In the genomic region with DNA sequence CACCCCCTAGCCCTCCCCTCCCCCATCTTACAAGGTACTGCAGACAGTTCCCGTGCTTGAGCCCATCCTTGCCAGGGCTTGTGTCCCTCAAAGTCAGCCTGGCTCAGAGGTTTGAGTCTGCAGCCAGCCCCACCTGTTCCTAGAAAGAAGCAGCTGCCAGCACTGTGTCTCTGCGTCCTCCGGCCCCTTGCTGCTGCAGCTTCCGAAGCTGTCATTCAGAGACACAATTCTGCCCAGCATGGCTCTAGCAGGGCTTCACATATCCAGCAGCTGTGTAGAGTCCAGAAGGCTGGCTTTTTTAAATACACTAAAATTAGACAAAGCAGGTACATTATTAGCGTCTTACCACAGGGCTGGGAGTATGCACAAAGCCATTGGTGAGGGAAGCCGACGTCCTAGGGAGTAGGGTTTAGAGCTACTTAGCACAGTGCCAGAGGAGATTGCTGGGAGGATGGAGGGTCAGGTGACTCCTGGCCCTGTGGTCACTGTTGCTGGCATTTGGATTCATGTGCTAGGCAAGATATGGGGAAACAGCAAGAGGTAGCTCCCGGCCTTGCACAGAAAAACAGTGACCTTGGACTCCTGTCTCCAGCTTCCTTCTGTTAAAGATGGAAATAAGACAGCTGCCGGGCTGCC, we compare ENCODE assay signal across 11 mouse cellular contexts.
A peak's percentile ranks its signal among the peaks of the same experiment; 100 is the strongest.
DNase-seq lines count a peak whose midpoint lies in the region; ATAC-seq lines count a peak whose summit lies in the region.
"Had no signal": no experiment of that assay in that cellular context is flagged by ENCODE, and none has a peak within 500 bp of the region (broad histone marks: within the 10 kb centered on the region; RNA-seq: fewer than 3 reads in every experiment).

No protein-coding gene starts in this region.

- peak; percentile 69 for ATAC-seq in limb, embryonic 13.5 days (ENCODE audit: low FRiP score, low read depth)
- peak; percentile 63 for ATAC-seq in forebrain, embryonic 16.5 days
- peak; percentile 73 for ATAC-seq in hindbrain, embryonic 16.5 days
- peak; percentile 49 for ATAC-seq in neural tube, embryonic 13.5 days (ENCODE audit: low read depth)

- H3K9ac ChIP-seq in limb, embryonic 13.5 days: no peak overlapping the region
- no peak overlapping the region for H3K9ac ChIP-seq in forebrain, embryonic 16.5 days (replicated peaks; ENCODE audit: low read depth, low read length)
- H3K9ac ChIP-seq in hindbrain, embryonic 16.5 days (ENCODE audit: low read depth, low read length): no peak overlapping the region; the same call in 1 of the 2 replicates
- 0 out of 2 replicates have a peak overlapping the region, but pooled peaks have one; percentile 47 for H3K9ac ChIP-seq in neural tube, embryonic 13.5 days
- H3K9ac ChIP-seq: liver, embryonic 15.5 days had no signal

- H3K4me3 ChIP-seq in limb, embryonic 13.5 days: no peak overlapping the region
- H3K4me3 ChIP-seq in limb, embryonic 10.5 days: no peak overlapping the region
- no peak overlapping the region for H3K4me3 ChIP-seq in forebrain, embryonic 16.5 days (replicated peaks; ENCODE audit: low read length)
- H3K4me3 ChIP-seq in hindbrain, embryonic 16.5 days (ENCODE audit: low read length): no peak overlapping the region
- H3K4me3 ChIP-seq in neural tube, embryonic 13.5 days: no peak overlapping the region
- H3K4me3 ChIP-seq: liver, embryonic 15.5 days had no signal

- 48% methylated on average over 9 of the region's 9 CpGs for WGBS in limb, embryonic 13.5 days
- 60% methylated on average over 9 of the region's 9 CpGs for WGBS in limb, embryonic 10.5 days
- 14% methylated on average over 9 of the region's 9 CpGs for WGBS in forebrain, embryonic 16.5 days
- 16% methylated on average over 9 of the region's 9 CpGs for WGBS in hindbrain, embryonic 16.5 days
- WGBS in neural tube, embryonic 13.5 days: 24% methylated on average over 9 of the region's 9 CpGs

- no peak overlapping the region for H3K27ac ChIP-seq in limb, embryonic 13.5 days
- H3K27ac ChIP-seq in limb, embryonic 10.5 days: no peak overlapping the region
- peak overlapping the region; percentile 39; the same call in 1 of the 2 replicates for H3K27ac ChIP-seq in forebrain, embryonic 16.5 days (ENCODE audit: low read length)
- H3K27ac ChIP-seq in hindbrain, embryonic 16.5 days (ENCODE audit: low read depth, low read length): peak overlapping the region; percentile 57; the same call in 1 of the 2 replicates
- peak overlapping the region; percentile 59 for H3K27ac ChIP-seq in neural tube, embryonic 13.5 days (replicated peaks)
- H3K27ac ChIP-seq: liver, embryonic 15.5 days had no signal

- no peaks in the 10 kb centered on the region for H3K36me3 ChIP-seq in limb, embryonic 13.5 days
- H3K36me3 ChIP-seq in limb, embryonic 10.5 days: no peaks in the 10 kb centered on the region
- no peaks in the 10 kb centered on the region for H3K36me3 ChIP-seq in forebrain, embryonic 16.5 days (ENCODE audit: control insufficient read depth, insufficient read depth)
- no peaks in the 10 kb centered on the region for H3K36me3 ChIP-seq in hindbrain, embryonic 16.5 days (ENCODE audit: control insufficient read depth, insufficient read depth, low read length)
- no peaks in the 10 kb centered on the region for H3K36me3 ChIP-seq in neural tube, embryonic 13.5 days
- H3K36me3 ChIP-seq: liver, embryonic 15.5 days had no signal

- no peak overlapping the region for H3K4me2 ChIP-seq in limb, embryonic 13.5 days (replicated peaks)
- H3K4me2 ChIP-seq in forebrain, embryonic 16.5 days (ENCODE audit: low read length): no peak overlapping the region
- no peak overlapping the region for H3K4me2 ChIP-seq in hindbrain, embryonic 16.5 days (ENCODE audit: low read length)
- no peak overlapping the region for H3K4me2 ChIP-seq in neural tube, embryonic 13.5 days
- H3K4me2 ChIP-seq: liver, embryonic 15.5 days had no signal

- H3K27me3 ChIP-seq in limb, embryonic 13.5 days: no peaks in the 10 kb centered on the region
- no peaks in the 10 kb centered on the region for H3K27me3 ChIP-seq in limb, embryonic 10.5 days (ENCODE audit: low read depth, poor library complexity, severe bottlenecking)
- no peaks in the 10 kb centered on the region for H3K27me3 ChIP-seq in forebrain, embryonic 16.5 days (replicated peaks; ENCODE audit: control insufficient read depth, insufficient read depth, low read length)
- no peaks in the 10 kb centered on the region for H3K27me3 ChIP-seq in hindbrain, embryonic 16.5 days (replicated peaks; ENCODE audit: control insufficient read depth, insufficient read depth, low read length)
- H3K27me3 ChIP-seq in neural tube, embryonic 13.5 days: no peaks in the 10 kb centered on the region
- H3K27me3 ChIP-seq: liver, embryonic 15.5 days had no signal

- no peak for DNase-seq in limb, embryonic 10.5 days (ENCODE audit: low spot score)
- DNase-seq in thymus, postnatal 4 days: no peak
- no peak for DNase-seq in urinary bladder, adult 2 months (ENCODE audit: low spot score)
- DNase-seq in urinary bladder, postnatal 10 days (ENCODE audit: low spot score): no peak
- DNase-seq: spleen, adult 18-20 months had no signal

- H3K4me1 ChIP-seq in limb, embryonic 13.5 days: peaks cover 9% of the 10 kb centered on the region
- peaks cover 14% of the 10 kb centered on the region for H3K4me1 ChIP-seq in limb, embryonic 10.5 days
- H3K4me1 ChIP-seq in forebrain, embryonic 16.5 days (replicated peaks; ENCODE audit: control insufficient read depth, insufficient read depth, low read length): peaks cover 30% of the 10 kb centered on the region
- H3K4me1 ChIP-seq in hindbrain, embryonic 16.5 days (ENCODE audit: control insufficient read depth, insufficient read depth, low read depth, low read length): peaks cover 28% of the 10 kb centered on the region
- H3K4me1 ChIP-seq in neural tube, embryonic 13.5 days (replicated peaks): peaks cover 59% of the 10 kb centered on the region
- H3K4me1 ChIP-seq: liver, embryonic 15.5 days had no signal

- H3K9me3 ChIP-seq in limb, embryonic 13.5 days: no peaks in the 10 kb centered on the region
- no peaks in the 10 kb centered on the region for H3K9me3 ChIP-seq in limb, embryonic 10.5 days (replicated peaks)
- no peaks in the 10 kb centered on the region for H3K9me3 ChIP-seq in forebrain, embryonic 16.5 days (ENCODE audit: control insufficient read depth, low read length)
- H3K9me3 ChIP-seq in hindbrain, embryonic 16.5 days (ENCODE audit: control insufficient read depth, low read length): no peaks in the 10 kb centered on the region
- no peaks in the 10 kb centered on the region for H3K9me3 ChIP-seq in neural tube, embryonic 13.5 days
- H3K9me3 ChIP-seq: G1E; liver, embryonic 15.5 days had no signal

Comparison
In these comparisons a context has a peak if more than half of its experiments do, and no peak if none do; other contexts are left out.
1. H3K27ac ChIP-seq: peak in forebrain, embryonic 16.5 days (single experiment), hindbrain, embryonic 16.5 days (single experiment) and neural tube, embryonic 13.5 days (single experiment); none in limb, embryonic 13.5 days (single experiment) and limb, embryonic 10.5 days (single experiment).
2. Peak in every context shown above with its lines, with median percentiles within 50 percentile points of each other: ATAC-seq.